Mouse (Mus musculus) gonadal fat pad, adult 2 months (tissue): ENCODE results near the gene Cul5. TPM values are rescaled to one million over a fixed set of nuclear protein-coding genes. Genes with fewer than 3 reads are reported as not detected.

Experiments
- DNase-seq: peaks from one replicate; pipeline ENCODE4 v3.0.0-alpha.2; 2012; ENCODE audit warnings: low read depth
- polyA plus RNA-seq: library from polyadenylated mRNA; depleted of rRNA; stranded (reverse); fragments of >200 nt; gene quantifications from 2 replicates; pipeline ENCODE4 v1.2.3, GENCODE M21; 2012; rRNA removed

The Cul5 gene
- polyA plus RNA-seq, 1 experiment = 4.1 TPM

GRCm38 (mm10) chr9:53607192-53607591, 62.6 kb downstream of the Cul5 start:
- DNase-seq = no peak

GRCm38 (mm10) chr9:53604954-53605353, 64.9 kb downstream of the Cul5 start:
- DNase-seq = no peak

- no peak for DNase-seq
Observed at GRCm38 (mm10) chr9:53603849-53604248, 66.0 kb downstream of the Cul5 start.

DNA sequence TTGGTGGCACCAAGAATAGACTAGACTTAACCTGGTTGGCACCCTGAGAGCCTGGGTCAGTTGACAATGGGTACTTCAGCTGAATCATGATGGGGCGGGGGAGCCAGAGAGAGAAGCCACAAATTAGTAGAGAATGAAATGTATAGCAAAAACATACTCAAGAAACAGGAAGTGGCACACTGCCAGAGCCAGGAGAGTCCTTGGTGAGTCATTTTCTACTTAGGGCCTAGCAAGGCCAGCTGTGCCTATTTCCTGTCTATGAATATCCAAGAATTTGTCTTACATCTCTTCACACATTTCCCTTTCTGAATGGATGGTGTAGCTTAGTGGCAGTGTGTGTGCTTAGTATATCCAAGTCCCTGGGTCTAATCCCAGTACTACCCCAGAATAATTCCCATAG, 66.4 kb downstream of the Cul5 start:
- no peak for DNase-seq

DNA sequence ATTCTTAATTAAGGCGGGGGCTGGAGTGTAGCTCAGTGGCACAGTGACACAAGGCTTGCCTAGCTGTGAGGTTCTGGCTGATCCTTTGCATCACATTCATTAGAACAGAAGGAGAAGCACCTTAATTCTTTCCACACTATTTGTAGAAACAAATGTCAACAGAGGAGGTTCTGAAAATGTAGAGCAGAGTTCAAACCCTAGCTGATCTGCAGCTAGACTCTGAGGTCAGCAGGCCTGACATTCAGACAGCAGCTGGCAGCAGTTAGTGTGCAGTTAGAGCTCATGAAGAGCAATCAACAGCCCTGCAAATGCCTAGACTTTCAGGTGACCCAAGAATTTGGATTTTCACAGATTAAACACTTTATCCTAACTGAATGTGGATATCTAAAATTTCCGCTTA, 68.3 kb downstream of the Cul5 start:
- no peak for DNase-seq

DNA sequence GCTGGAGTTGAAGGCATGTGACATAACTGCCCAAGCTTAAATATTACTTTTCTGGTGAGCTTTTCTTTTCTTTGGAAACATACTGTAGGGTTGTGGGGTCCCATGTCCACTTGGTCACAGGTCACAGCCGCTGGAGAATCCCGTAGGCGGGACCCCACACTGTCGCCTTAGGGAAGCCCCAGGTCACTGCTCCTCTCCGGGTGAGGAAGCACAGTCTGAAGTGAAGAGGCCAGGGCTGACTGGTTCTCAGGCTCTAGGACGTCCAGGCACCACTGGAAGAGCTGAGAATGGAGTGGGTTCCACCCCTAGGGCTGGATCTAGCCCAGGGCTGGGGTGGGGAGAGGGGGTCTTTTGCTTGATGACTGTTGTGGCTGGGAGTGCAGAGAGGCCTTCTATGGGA, 71.2 kb downstream of the Cul5 start:
- DNase-seq = no peak

DNA sequence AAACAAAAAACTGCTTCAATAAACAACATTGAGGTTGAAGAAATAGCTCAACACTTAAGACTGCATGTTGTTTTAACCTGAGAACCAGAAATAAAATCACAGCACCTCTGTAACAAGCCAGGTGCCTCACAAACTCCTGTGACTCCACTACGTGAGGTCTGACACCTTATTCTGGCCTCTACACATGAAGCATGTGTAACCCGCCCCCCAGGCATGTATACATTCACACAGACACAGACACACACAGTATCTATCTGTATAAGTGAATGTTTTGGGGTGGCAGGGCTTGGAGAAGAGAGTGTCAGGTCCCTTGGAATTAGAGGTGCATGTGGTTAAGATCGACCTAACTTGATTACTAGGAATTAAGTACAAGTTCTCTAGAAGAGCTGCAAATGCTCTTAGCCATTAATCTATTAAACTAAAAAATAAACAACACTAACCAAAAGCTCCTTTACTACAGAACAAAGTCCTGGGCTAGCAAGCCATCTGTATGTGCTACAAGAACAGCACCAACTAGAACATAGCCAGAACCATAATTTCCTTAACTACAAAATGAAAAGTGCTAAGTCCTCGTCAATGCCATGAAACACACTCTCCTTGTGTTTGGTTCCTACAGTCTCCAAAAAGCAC, 72.7 kb downstream of the Cul5 start:
- no peak for DNase-seq

- no peak for DNase-seq
Observed at GRCm38 (mm10) chr9:53594764-53595163, 75.0 kb downstream of the Cul5 start.

- no peak for DNase-seq
Observed at GRCm38 (mm10) chr9:53581870-53582269, 87.9 kb downstream of the Cul5 start.

DNA sequence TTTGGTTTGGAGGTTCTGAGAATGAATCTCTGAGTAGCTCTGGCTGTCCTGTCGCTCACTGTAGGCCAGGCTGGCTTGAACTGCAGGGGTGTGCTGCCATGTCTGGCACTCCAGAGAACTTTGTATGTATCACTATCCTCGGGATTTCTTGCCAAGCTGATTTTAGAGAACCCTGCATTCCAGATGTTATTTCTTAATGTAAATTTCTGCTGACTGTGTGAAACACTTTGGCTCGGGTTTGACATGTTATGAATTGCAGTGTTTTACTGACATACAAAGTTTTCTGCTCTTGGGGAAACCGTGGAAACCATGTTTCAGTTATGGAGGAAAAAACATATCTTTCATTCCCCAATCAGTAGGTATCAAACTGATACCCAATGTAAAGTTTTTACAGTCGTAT, 94.1 kb downstream of the Cul5 start:
- no peak for DNase-seq

GRCm38 (mm10) chr9:53572516-53573307, 97.1 kb downstream of the Cul5 start:
- DNase-seq = no peak

- DNase-seq = no peak
Observed at GRCm38 (mm10) chr9:53570662-53571061, 99.2 kb downstream of the Cul5 start.

Other genes with a start within 250 kb of the Cul5 start
- gene Atm, start 133.3 kb downstream of the Cul5 start, polyA plus RNA-seq = 2.2 and 3.2 TPM in 2 replicates
- 2.9 and 6.2 TPM in 2 replicates for gene Npat, start 133.0 kb downstream of the Cul5 start, polyA plus RNA-seq
- 44.8 and 49.2 TPM in 2 replicates for gene Acat1, start 59.6 kb downstream of the Cul5 start, polyA plus RNA-seq
- 0.09 and 0.10 TPM in 2 replicates for gene Rab39, start 36.2 kb upstream of the Cul5 start, polyA plus RNA-seq
- gene Slc35f2, start 101.5 kb upstream of the Cul5 start, polyA plus RNA-seq = 102 and 116 TPM in 2 replicates
- 0.20 and 0.56 TPM in 2 replicates for gene Sln, start 180.2 kb upstream of the Cul5 start, polyA plus RNA-seq